Comparison of ENCODE assay signal across 12 mouse cellular contexts in the genomic region with DNA sequence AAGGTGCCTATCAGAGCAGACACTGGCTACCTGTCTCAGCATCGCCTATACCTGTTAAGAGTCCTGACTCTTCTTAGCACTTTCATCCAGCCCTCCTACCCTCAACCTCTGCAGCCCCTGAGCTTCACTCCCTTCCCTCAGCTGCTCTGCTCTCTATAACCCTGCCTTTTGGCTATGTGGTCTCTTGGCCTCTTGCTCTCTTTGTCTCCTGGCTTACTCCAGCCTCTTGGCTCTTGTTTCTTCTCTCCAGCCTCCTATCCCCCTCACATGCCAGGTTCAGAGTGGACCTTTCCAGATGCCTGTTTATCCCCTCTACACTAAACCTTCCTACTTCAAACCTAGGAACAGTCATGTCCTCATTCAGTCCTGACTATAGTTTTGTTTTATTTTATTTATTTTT. TPM values are rescaled to one million over a fixed set of nuclear protein-coding genes. Genes with fewer than 3 reads are reported as not detected.
A peak's percentile ranks its signal among the peaks of the same experiment; 100 is the strongest.
DNase-seq lines count a peak whose midpoint lies in the region; ATAC-seq and TF ChIP-seq lines count a peak whose summit lies in the region.
"Had no signal": no experiment of that assay in that cellular context is flagged by ENCODE, and none has a peak within 500 bp of the region (broad histone marks: within the 10 kb centered on the region; RNA-seq: fewer than 3 reads in every experiment).

No protein-coding gene starts in this region.

- H3K4me3 ChIP-seq in gastrocnemius, adult 2 months, result peak overlapping the region; percentile 1
- no peak overlapping the region for H3K4me3 ChIP-seq in kidney, embryonic 14.5 days (ENCODE audit: low read length)
- no peak overlapping the region for H3K4me3 ChIP-seq in kidney, adult 2 months (ENCODE audit: insufficient read depth, low read depth, low read length)
- H3K4me3 ChIP-seq in heart, postnatal 0 days (ENCODE audit: low read depth, low read length), result no peak overlapping the region
- no peak overlapping the region for H3K4me3 ChIP-seq in neural tube, embryonic 12.5 days
- H3K4me3 ChIP-seq: forebrain, embryonic 15.5 days; limb, embryonic 15.5 days had no signal

- ATAC-seq in kidney, embryonic 14.5 days (ENCODE audit: low FRiP score, low TSS enrichment), result no peak
- ATAC-seq in heart, postnatal 0 days (ENCODE audit: insufficient read depth, low read depth), result no peak
- no peak for ATAC-seq in neural tube, embryonic 12.5 days (ENCODE audit: low FRiP score, low read depth)
- ATAC-seq: forebrain, embryonic 15.5 days had no signal

- peaks cover 10% of the 10 kb centered on the region; the same call in 1 of the 2 replicates for H3K4me1 ChIP-seq in kidney, embryonic 14.5 days (ENCODE audit: control insufficient read depth, insufficient read depth, low read length)
- peaks cover 15% of the 10 kb centered on the region for H3K4me1 ChIP-seq in kidney, adult 2 months (ENCODE audit: control insufficient read depth, insufficient read depth, low read length)
- peaks cover 22% of the 10 kb centered on the region; the same call in 1 of the 2 replicates for H3K4me1 ChIP-seq in heart, postnatal 0 days (ENCODE audit: control insufficient read depth, insufficient read depth)
- H3K4me1 ChIP-seq in neural tube, embryonic 12.5 days, result peaks cover 15% of the 10 kb centered on the region

- intact Hi-C loops in gastrocnemius, adult 2 months (cut with DNase I), result loop anchor here (5.0 kb wide), 1 partner anchor 117 kb away; a partner anchor contains a TSS
- intact Hi-C loops in gastrocnemius, postnatal 36 days (cut with DNase I), result loop anchor here (5.0 kb wide), 1 partner anchor 122 kb away; no protein-coding TSS in a partner anchor

- TF ChIP-seq POLR2A in kidney, adult 2 months (IDR thresholded peaks at IDR 0.05; ENCODE audit: low read depth, low read length), result no peak

- no peaks in the 10 kb centered on the region for H3K9me3 ChIP-seq in kidney, embryonic 14.5 days (ENCODE audit: control insufficient read depth, low read length)
- H3K9me3 ChIP-seq in heart, postnatal 0 days (replicated peaks; ENCODE audit: control insufficient read depth, low read length), result no peaks in the 10 kb centered on the region
- no peaks in the 10 kb centered on the region for H3K9me3 ChIP-seq in neural tube, embryonic 12.5 days
- H3K9me3 ChIP-seq: forebrain, embryonic 15.5 days; limb, embryonic 15.5 days had no signal

- 0 out of 2 replicates have a peak overlapping the region, but pooled peaks have one; percentile 84 for H3K4me2 ChIP-seq in kidney, embryonic 14.5 days (replicated peaks; ENCODE audit: low read depth, low read length)
- peak overlapping the region; percentile 76; the same call in 1 of the 2 replicates for H3K4me2 ChIP-seq in heart, postnatal 0 days (ENCODE audit: low read depth, low read length)
- H3K4me2 ChIP-seq in neural tube, embryonic 12.5 days (replicated peaks), result peak overlapping the region; percentile 14; the same call in 1 of the 2 replicates
- H3K4me2 ChIP-seq: limb, embryonic 15.5 days had no signal

- no peak for TF ChIP-seq CTCF in gastrocnemius, adult 2 months (IDR thresholded peaks at IDR 0.05)
- no peak for TF ChIP-seq CTCF in kidney, adult 2 months (conservative IDR thresholded peaks at IDR 0.05; ENCODE audit: insufficient read depth, insufficient read length, low read depth, low read length)
- TF ChIP-seq CTCF in heart, postnatal 0 days (IDR thresholded peaks at IDR 0.05; ENCODE audit: low read depth), result no peak

- TF ChIP-seq EP300 in heart, postnatal 0 days (IDR thresholded peaks at IDR 0.05; ENCODE audit: low read depth), result no peak

- no peak overlapping the region for H3K9ac ChIP-seq in kidney, embryonic 14.5 days (ENCODE audit: low read depth, low read length)
- H3K9ac ChIP-seq in heart, postnatal 0 days (replicated peaks; ENCODE audit: low read depth, low read length), result no peak overlapping the region
- no peak overlapping the region for H3K9ac ChIP-seq in neural tube, embryonic 12.5 days
- H3K9ac ChIP-seq: forebrain, embryonic 15.5 days; limb, embryonic 15.5 days had no signal

- H3K27ac ChIP-seq in gastrocnemius, adult 2 months, result peak overlapping the region; percentile 61
- no peak overlapping the region for H3K27ac ChIP-seq in kidney, embryonic 14.5 days (ENCODE audit: low read depth, low read length)
- no peak overlapping the region for H3K27ac ChIP-seq in kidney, adult 2 months (ENCODE audit: insufficient read depth, low read depth, low read length)
- peak overlapping the region; percentile 35 for H3K27ac ChIP-seq in heart, postnatal 0 days (ENCODE audit: low read depth)
- H3K27ac ChIP-seq in neural tube, embryonic 12.5 days, result no peak overlapping the region
- H3K27ac ChIP-seq: forebrain, embryonic 15.5 days; limb, embryonic 15.5 days had no signal

- peaks cover 3% of the 10 kb centered on the region; the same call in 1 of the 2 replicates for H3K36me3 ChIP-seq in kidney, embryonic 14.5 days (ENCODE audit: control insufficient read depth, insufficient read depth, low read length)
- H3K36me3 ChIP-seq in kidney, adult 2 months (ENCODE audit: control insufficient read depth, insufficient read depth, low read length), result no peaks in the 10 kb centered on the region
- H3K36me3 ChIP-seq in heart, postnatal 0 days (replicated peaks; ENCODE audit: control insufficient read depth, insufficient read depth, low read length), result peaks cover 6% of the 10 kb centered on the region; the same call in 1 of the 2 replicates
- 0 out of 2 replicates have a peak, but pooled peaks cover 3% of the 10 kb centered on the region for H3K36me3 ChIP-seq in neural tube, embryonic 12.5 days
- H3K36me3 ChIP-seq: forebrain, embryonic 15.5 days; limb, embryonic 15.5 days had no signal

- H3K27me3 ChIP-seq in kidney, embryonic 14.5 days (ENCODE audit: control insufficient read depth, insufficient read depth, low read length), result no peaks in the 10 kb centered on the region
- H3K27me3 ChIP-seq in kidney, adult 2 months (replicated peaks; ENCODE audit: control insufficient read depth, insufficient read depth, low read length), result no peaks in the 10 kb centered on the region
- no peaks in the 10 kb centered on the region for H3K27me3 ChIP-seq in heart, postnatal 0 days (ENCODE audit: control insufficient read depth, insufficient read depth, low read length)
- 0 out of 2 replicates have a peak, but pooled peaks cover 4% of the 10 kb centered on the region for H3K27me3 ChIP-seq in neural tube, embryonic 12.5 days (replicated peaks)
- H3K27me3 ChIP-seq: limb, embryonic 15.5 days had no signal

- peak; percentile 34 for DNase-seq in gastrocnemius, adult 2 months
- no peak for DNase-seq in gastrocnemius, postnatal 36 days
- no peak for DNase-seq in kidney, adult 2 months
- no peak for DNase-seq in heart, postnatal 0 days (ENCODE audit: low spot score)
- no peak for DNase-seq in adrenal gland, postnatal 36 days
- DNase-seq in left cerebral cortex, adult 9 months (ENCODE audit: low spot score in 2 of 2), result no peak
- DNase-seq: cerebellum, postnatal 36 days; kidney, adult 11 months had no signal

- 85% methylated on average over 1 of the region's 1 CpGs for WGBS in kidney, embryonic 14.5 days
- 90% methylated on average over 1 of the region's 1 CpGs for WGBS in kidney, adult 2 months
- 82% methylated on average over 1 of the region's 1 CpGs for WGBS in heart, postnatal 0 days
- 93% methylated on average over 1 of the region's 1 CpGs for WGBS in neural tube, embryonic 12.5 days

RNA-seq across cellular contexts. Expression of a gene that starts 2.6 kb away (rescaled TPM):
- total RNA-seq in gastrocnemius, adult 2 months (2021), result not detected
- not detected for total RNA-seq in gastrocnemius, postnatal 36 days (2021)
- 0.81 and 1.9 TPM in 2 replicates for polyA plus RNA-seq in kidney, embryonic 14.5 days (2014; fragmentation: Nextera tagmentation; extraction: Ambion mirVana)
- polyA plus RNA-seq in kidney, adult 2 months (2012; rRNA removed), result not detected in 2 replicates
- total RNA-seq in heart, postnatal 0 days (2014; rRNA removed; ENCODE audit: low replicate concordance), result not detected in 2 replicates
- polyA plus RNA-seq in heart, postnatal 0 days (2015; fragmentation: Nextera tagmentation; extraction: Ambion mirVana), result 0.44 and 1.1 TPM in 2 replicates
- polyA plus RNA-seq in neural tube, embryonic 12.5 days (2016; fragmentation: Nextera tagmentation; extraction: Ambion mirVana), result 1.5 and 1.6 TPM in 2 replicates
- total RNA-seq in adrenal gland, postnatal 36 days (2021), result 1 to 10 TPM in 1 of 2 experiments, under 1 TPM in 1; 0.92 to 1.3 TPM

RNA-seq across cellular contexts. Expression of a gene that starts 3.1 kb away (rescaled TPM):
- 10 to 100 TPM; 77.0 to 80.0 TPM for total RNA-seq in gastrocnemius, adult 2 months (2021)
- total RNA-seq in gastrocnemius, postnatal 36 days (2021), result 10 to 100 TPM; 69.0 to 74.6 TPM
- 78.7 and 116 TPM in 2 replicates for polyA plus RNA-seq in kidney, embryonic 14.5 days (2014; fragmentation: Nextera tagmentation; extraction: Ambion mirVana)
- polyA plus RNA-seq in kidney, adult 2 months (2012; rRNA removed), result 70.9 and 73.6 TPM in 2 replicates
- total RNA-seq in heart, postnatal 0 days (2014; rRNA removed; ENCODE audit: low replicate concordance), result 135 and 215 TPM in 2 replicates
- polyA plus RNA-seq in heart, postnatal 0 days (2015; fragmentation: Nextera tagmentation; extraction: Ambion mirVana), result 51.1 and 55.3 TPM in 2 replicates
- 96.7 and 98.4 TPM in 2 replicates for polyA plus RNA-seq in neural tube, embryonic 12.5 days (2016; fragmentation: Nextera tagmentation; extraction: Ambion mirVana)
- total RNA-seq in adrenal gland, postnatal 36 days (2021), result 100 to 1,000 TPM; 138 to 153 TPM

Comparison
In these comparisons a context has a peak if more than half of its experiments do, and no peak if none do; other contexts are left out.
1. H3K27ac ChIP-seq: peak in gastrocnemius, adult 2 months (single experiment) and heart, postnatal 0 days (single experiment); none in kidney, embryonic 14.5 days (single experiment), kidney, adult 2 months (single experiment) and neural tube, embryonic 12.5 days (single experiment).
2. H3K4me2 ChIP-seq: peak in every context shown above with its lines; median percentile 84 in kidney, embryonic 14.5 days; 76 in heart, postnatal 0 days; 14 in neural tube, embryonic 12.5 days.